ENCODE assay signal across 8 mouse cellular contexts in the genomic region with DNA sequence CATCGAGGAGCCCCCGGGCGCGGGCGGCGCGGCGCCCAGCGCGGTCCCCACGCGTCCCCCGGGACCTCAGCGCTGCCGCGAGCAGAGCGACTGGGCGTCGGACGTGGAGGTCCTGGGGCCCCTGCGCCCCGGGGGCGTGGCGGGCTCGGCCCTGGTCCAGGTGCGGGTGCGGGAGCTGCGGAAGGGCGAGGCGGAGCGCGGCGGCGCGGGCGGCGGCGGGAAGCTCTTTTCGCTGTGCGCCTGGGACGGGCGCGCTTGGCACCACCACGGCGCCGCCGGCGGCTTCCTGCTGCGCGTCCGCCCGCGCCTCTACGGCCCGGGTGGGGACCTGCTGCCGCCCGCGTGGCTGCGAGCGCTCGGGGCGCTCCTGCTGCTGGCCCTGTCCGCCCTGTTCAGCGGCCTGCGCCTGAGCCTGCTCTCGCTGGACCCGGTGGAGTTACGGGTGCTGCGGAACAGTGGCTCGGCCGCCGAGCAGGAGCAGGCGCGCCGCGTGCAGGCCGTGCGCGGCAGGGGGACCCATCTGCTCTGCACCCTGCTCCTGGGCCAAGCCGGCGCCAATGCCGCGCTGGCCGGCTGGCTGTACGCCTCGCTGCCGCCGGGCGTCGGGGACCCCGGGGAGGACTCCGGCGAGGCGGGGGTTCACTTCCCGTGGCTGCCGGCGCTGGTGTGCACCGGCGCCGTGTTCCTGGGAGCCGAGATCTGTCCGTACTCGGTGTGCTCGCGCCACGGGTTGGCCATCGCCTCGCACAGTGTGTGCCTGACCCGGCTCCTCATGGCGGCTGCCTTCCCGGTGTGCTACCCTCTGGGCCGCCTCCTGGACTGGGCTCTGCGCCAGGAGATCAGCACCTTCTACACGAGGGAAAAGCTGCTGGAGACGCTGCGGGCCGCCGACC. TPM values are rescaled to one million over a fixed set of nuclear protein-coding genes. Genes with fewer than 3 reads are reported as not detected.
A peak's percentile ranks its signal among the peaks of the same experiment; 100 is the strongest.
DNase-seq lines count a peak whose midpoint lies in the region; ATAC-seq and TF ChIP-seq lines count a peak whose summit lies in the region.

No protein-coding gene starts in this region.

- H3K27me3 ChIP-seq in forebrain, embryonic 13.5 days: peaks cover 43% of the 10 kb centered on the region
- H3K27me3 ChIP-seq in hindbrain, postnatal 0 days (ENCODE audit: insufficient read depth, low read length): no peaks in the 10 kb centered on the region
- peaks cover 53% of the 10 kb centered on the region for H3K27me3 ChIP-seq in limb, embryonic 10.5 days (ENCODE audit: low read depth, poor library complexity, severe bottlenecking)
- peaks cover 18% of the 10 kb centered on the region; the same call in 1 of the 2 replicates for H3K27me3 ChIP-seq in neural tube, embryonic 15.5 days (replicated peaks)

- H3K4me3 ChIP-seq in forebrain, embryonic 13.5 days: peak overlapping the region; percentile 72
- peak overlapping the region; percentile 55 for H3K4me3 ChIP-seq in hindbrain, postnatal 0 days (ENCODE audit: low read length)
- peak overlapping the region; percentile 70 for H3K4me3 ChIP-seq in limb, embryonic 10.5 days
- H3K4me3 ChIP-seq in neural tube, embryonic 15.5 days (replicated peaks): peak overlapping the region; percentile 75

- peak; percentile 88 for DNase-seq in heart, adult 11 months
- no peak for DNase-seq in heart, adult 9 months (ENCODE audit: low spot score in 2 of 2)
- DNase-seq in hindbrain, postnatal 0 days (ENCODE audit: low spot score): peak; percentile 59
- peak; percentile 66 for DNase-seq in limb, embryonic 10.5 days (ENCODE audit: low spot score)

- TF ChIP-seq CTCF in hindbrain, postnatal 0 days (IDR thresholded peaks at IDR 0.05; ENCODE audit: low read depth): no peak

- H3K36me3 ChIP-seq in forebrain, embryonic 13.5 days (ENCODE audit: poor library complexity, severe bottlenecking): no peaks in the 10 kb centered on the region
- no peaks in the 10 kb centered on the region for H3K36me3 ChIP-seq in hindbrain, postnatal 0 days (ENCODE audit: insufficient read depth, low read length)
- 0 out of 2 replicates have a peak, but pooled peaks cover 2% of the 10 kb centered on the region for H3K36me3 ChIP-seq in limb, embryonic 10.5 days
- H3K36me3 ChIP-seq in neural tube, embryonic 15.5 days: 0 out of 2 replicates have a peak, but pooled peaks cover 3% of the 10 kb centered on the region

- peak; percentile 56; the same call in 1 of the 2 replicates for ATAC-seq in cerebellum, adult (ENCODE audit: insufficient number of reproducible peaks, low FRiP score, low TSS enrichment)
- peak; percentile 60 for ATAC-seq in forebrain, embryonic 13.5 days
- peak; percentile 60 for ATAC-seq in hindbrain, postnatal 0 days
- peak; percentile 68 for ATAC-seq in neural tube, embryonic 15.5 days (ENCODE audit: low FRiP score)
- no peak for ATAC-seq in monocyte, adult 5-6 weeks (replicated peaks; ENCODE audit: insufficient number of reproducible peaks, low FRiP score, low TSS enrichment, poor library complexity, severe bottlenecking)

- H3K9me3 ChIP-seq in forebrain, embryonic 13.5 days (replicated peaks): no peaks in the 10 kb centered on the region
- no peaks in the 10 kb centered on the region; the same call in 1 of the 2 replicates for H3K9me3 ChIP-seq in hindbrain, postnatal 0 days (ENCODE audit: low read length)
- H3K9me3 ChIP-seq in limb, embryonic 10.5 days (replicated peaks): no peaks in the 10 kb centered on the region
- H3K9me3 ChIP-seq in neural tube, embryonic 15.5 days (replicated peaks): peaks cover 5% of the 10 kb centered on the region; the same call in 1 of the 2 replicates

- peak overlapping the region; percentile 19 for H3K27ac ChIP-seq in forebrain, embryonic 13.5 days
- H3K27ac ChIP-seq in hindbrain, postnatal 0 days: peak overlapping the region; percentile 85
- H3K27ac ChIP-seq in limb, embryonic 10.5 days: peak overlapping the region; percentile 75
- peak overlapping the region; percentile 82 for H3K27ac ChIP-seq in neural tube, embryonic 15.5 days (replicated peaks)

- peaks cover 8% of the 10 kb centered on the region for H3K4me1 ChIP-seq in forebrain, embryonic 13.5 days
- H3K4me1 ChIP-seq in hindbrain, postnatal 0 days (ENCODE audit: insufficient read depth, low read length): 0 out of 2 replicates have a peak, but pooled peaks cover 4% of the 10 kb centered on the region
- peaks cover 22% of the 10 kb centered on the region for H3K4me1 ChIP-seq in limb, embryonic 10.5 days
- H3K4me1 ChIP-seq in neural tube, embryonic 15.5 days: peaks cover 21% of the 10 kb centered on the region

- WGBS in forebrain, embryonic 13.5 days: under 1% methylated on average over 94 of the region's 118 CpGs
- under 1% methylated on average over 86 of the region's 118 CpGs for WGBS in hindbrain, postnatal 0 days
- under 1% methylated on average over 116 of the region's 118 CpGs for WGBS in limb, embryonic 10.5 days
- WGBS in neural tube, embryonic 15.5 days: under 1% methylated on average over 91 of the region's 118 CpGs

- peak overlapping the region; percentile 98 for H3K4me2 ChIP-seq in forebrain, embryonic 13.5 days
- peak overlapping the region; percentile 92 for H3K4me2 ChIP-seq in hindbrain, postnatal 0 days (ENCODE audit: low read depth, low read length)
- peak overlapping the region; percentile 83 for H3K4me2 ChIP-seq in neural tube, embryonic 15.5 days

- H3K9ac ChIP-seq in forebrain, embryonic 13.5 days: peak overlapping the region; percentile 73
- peak overlapping the region; percentile 73 for H3K9ac ChIP-seq in hindbrain, postnatal 0 days (replicated peaks; ENCODE audit: low read length)
- H3K9ac ChIP-seq in neural tube, embryonic 15.5 days (replicated peaks): peak overlapping the region; percentile 63

RNA-seq across cellular contexts. Expression of gene Cnnm1, which starts 0.8 kb away (rescaled TPM):
- polyA plus RNA-seq in forebrain, embryonic 13.5 days (2015; fragmentation: Nextera tagmentation; extraction: Ambion mirVana): 0.61 and 0.65 TPM in 2 replicates
- 8.2 and 9.6 TPM in 2 replicates for total RNA-seq in hindbrain, postnatal 0 days (2014; rRNA removed)
- 2.5 and 3.4 TPM in 2 replicates for polyA plus RNA-seq in hindbrain, postnatal 0 days (2015; fragmentation: Nextera tagmentation; extraction: Ambion mirVana)
- polyA plus RNA-seq in limb, embryonic 10.5 days (2016; fragmentation: Nextera tagmentation; extraction: Ambion mirVana): 0.13 and 0.20 TPM in 2 replicates
- polyA plus RNA-seq in neural tube, embryonic 15.5 days (2015; fragmentation: Nextera tagmentation; extraction: Ambion mirVana): 4.9 and 5.1 TPM in 2 replicates
- total RNA-seq in monocyte, adult 5-6 weeks (2017): not detected in 3 replicates

RNA-seq across cellular contexts. Expression of gene Hpse2, which starts 52.9 kb away (rescaled TPM):
- 0.79 TPM in 1 of 2 replicates, not detected in the other for polyA plus RNA-seq in forebrain, embryonic 13.5 days (2015; fragmentation: Nextera tagmentation; extraction: Ambion mirVana)
- 0.07 and 0.26 TPM in 2 replicates for total RNA-seq in hindbrain, postnatal 0 days (2014; rRNA removed)
- polyA plus RNA-seq in hindbrain, postnatal 0 days (2015; fragmentation: Nextera tagmentation; extraction: Ambion mirVana): 0.15 and 0.19 TPM in 2 replicates
- polyA plus RNA-seq in limb, embryonic 10.5 days (2016; fragmentation: Nextera tagmentation; extraction: Ambion mirVana): 2.8 and 6.0 TPM in 2 replicates
- polyA plus RNA-seq in neural tube, embryonic 15.5 days (2015; fragmentation: Nextera tagmentation; extraction: Ambion mirVana): 0.24 and 3.4 TPM in 2 replicates
- not detected in 3 replicates for total RNA-seq in monocyte, adult 5-6 weeks (2017)

Comparison
In these comparisons a context has a peak if more than half of its experiments do, and no peak if none do; other contexts are left out.
1. DNase-seq: peak in heart, adult 11 months (single experiment), hindbrain, postnatal 0 days (single experiment) and limb, embryonic 10.5 days (single experiment); none in heart, adult 9 months (0 of 2).
2. H3K27ac ChIP-seq: peak in every context shown above with its lines; median percentile 85 in hindbrain, postnatal 0 days; 82 in neural tube, embryonic 15.5 days; 75 in limb, embryonic 10.5 days; 19 in forebrain, embryonic 13.5 days.
3. Peak in every context shown above with its lines, with median percentiles within 50 percentile points of each other: H3K4me2 ChIP-seq, H3K4me3 ChIP-seq and H3K9ac ChIP-seq.